Mouse (Mus musculus): ENCODE measurements at regions not wholly inside any gene's neighbourhood (a gene's known extent, or its start where the extent isn't known, plus 50 kb on each side); places are given as distances from the start of the nearest gene placed in this dataset.

DNA sequence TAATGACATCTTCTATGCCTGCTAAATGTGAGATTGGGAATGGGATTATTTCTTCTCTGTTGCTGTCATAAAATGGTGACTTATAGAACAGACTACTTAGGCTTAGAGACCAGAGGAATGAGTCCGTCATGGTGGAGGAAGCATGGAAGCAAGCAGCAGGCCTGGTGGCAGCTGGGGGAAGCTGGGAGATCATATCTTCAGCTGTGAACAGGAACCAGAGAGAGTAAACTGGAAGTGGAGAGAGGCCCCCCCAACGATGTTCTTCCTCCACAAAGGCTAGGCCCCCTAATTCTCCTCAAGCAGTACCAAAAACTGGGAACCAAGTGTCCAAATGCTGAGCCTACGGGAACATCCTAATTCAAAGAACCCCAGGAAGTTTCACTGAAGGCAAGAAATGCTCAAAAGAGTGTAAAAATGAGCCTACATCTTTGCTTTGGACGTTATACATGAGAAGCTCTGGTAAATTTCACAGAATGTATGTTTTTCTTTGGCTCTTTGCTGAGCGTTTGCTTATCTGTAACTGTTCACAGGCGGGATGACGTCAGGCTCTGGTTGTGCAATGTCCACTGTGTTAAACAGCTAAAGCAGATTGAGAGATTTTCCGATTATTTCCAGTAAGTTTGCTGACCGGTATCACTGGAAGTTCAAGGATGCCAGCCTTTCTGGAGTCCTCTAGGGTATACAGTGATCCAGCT is 102.7 kb upstream of the Slc38a2 start (continued):
- TF ChIP-seq BHLHE40 (IDR thresholded peaks at IDR 0.05; ENCODE audit: borderline replicate concordance, low read depth, low read length) (no peak), UBTF (IDR thresholded peaks at IDR 0.05; ENCODE audit: borderline replicate concordance, insufficient read depth, low read depth, low read length) (no peak)

GRCm38 (mm10) chr15:96799228-96799627 is 99.7 kb upstream of the Slc38a2 start:
- H3K79me2 ChIP-seq (ENCODE audit: control insufficient read depth, insufficient read depth, low read length, poor library complexity), result no peaks in the 10 kb centered on the region
- H3K27ac ChIP-seq (ENCODE audit: control insufficient read depth, low read depth, low read length), result no peak overlapping the region
- no peak overlapping the region for H3K4me3 ChIP-seq (ENCODE audit: control insufficient read depth in 1 of 2, insufficient read depth in 1 of 2, low read depth in 2 of 2, low read length in 2 of 2)
- no peak for DNase-seq (ENCODE audit: low read depth, low spot score)
- peaks cover 19 to 44% of the 10 kb centered on the region in 2 experiments for H3K4me1 ChIP-seq (ENCODE audit: control insufficient read depth in 1 of 2, insufficient read depth in 2 of 2, low read length in 2 of 2)
- no peak for TF ChIP-seq POLR2A (IDR thresholded peaks at IDR 0.05; ENCODE audit: control insufficient read depth in 1 of 2, insufficient read depth in 1 of 2, low read depth in 1 of 2, low read length in 2 of 2, poor library complexity in 1 of 2)
- no peak for TF ChIP-seq KAT2A (conservative IDR thresholded peaks at IDR 0.05; ENCODE audit: low read depth, low read length)
- no peak for TF ChIP-seq HCFC1 (IDR thresholded peaks at IDR 0.05; ENCODE audit: low read depth, low read length)
- no peak for TF ChIP-seq NRF1 (IDR thresholded peaks at IDR 0.05; ENCODE audit: insufficient read depth, low read depth, low read length, poor library complexity, severe bottlenecking)
- TF ChIP-seq EP300 (IDR thresholded peaks at IDR 0.05; ENCODE audit: low read depth in 1 of 2, low read length in 2 of 2), result no peak
- no peak overlapping the region for H3K9ac ChIP-seq (ENCODE audit: control insufficient read depth, low read depth, low read length, poor library complexity, severe bottlenecking)
- H3K36me3 ChIP-seq (ENCODE audit: control insufficient read depth in 1 of 2, insufficient read depth in 2 of 2, low read length in 2 of 2), result peaks cover 0 to 37% of the 10 kb centered on the region in 2 experiments; a peak in 2 of 4 replicates
- H3K27me3 ChIP-seq (ENCODE audit: control insufficient read depth in 1 of 2, insufficient read depth in 2 of 2, low read length in 2 of 2), result no peaks in the 10 kb centered on the region
- H3K9me3 ChIP-seq (replicated peaks; ENCODE audit: insufficient read depth, low read length), result no peaks in the 10 kb centered on the region

DNA sequence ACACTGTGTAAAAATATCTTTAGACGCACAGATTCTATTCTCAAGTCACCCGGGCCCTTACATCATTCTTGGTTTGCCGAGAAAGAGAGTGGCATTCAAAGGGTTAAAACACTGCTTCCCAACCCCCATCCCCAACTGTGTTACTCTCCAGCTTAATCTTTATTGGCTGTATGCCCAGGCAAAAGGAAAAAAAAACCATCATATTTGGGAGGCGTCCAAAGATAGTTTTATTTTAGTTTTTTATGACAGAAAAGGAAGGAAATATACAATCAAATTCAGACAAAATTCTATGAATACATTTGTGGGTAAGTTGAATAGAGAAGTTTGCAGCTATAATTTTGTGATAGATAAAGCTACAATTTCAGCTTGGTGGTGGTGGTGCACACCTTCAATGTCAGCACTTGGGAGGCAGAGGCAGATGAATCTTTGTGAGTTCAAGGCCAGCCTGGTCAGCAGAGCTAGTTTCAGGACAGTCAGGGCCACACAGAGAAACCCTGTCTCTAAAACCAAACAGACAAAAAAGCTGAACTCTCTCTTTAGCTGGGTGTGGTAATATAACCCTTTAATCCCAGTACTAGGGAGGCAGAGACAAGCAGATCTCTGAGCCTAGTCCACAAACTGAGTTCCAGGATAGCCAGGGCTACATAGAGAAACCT is 98.2 kb upstream of the Slc38a2 start:
- Histone ChIP-seq H3K36me3 (ENCODE audit: control insufficient read depth in 1 of 2, insufficient read depth in 2 of 2, low read length in 2 of 2) (peaks cover 0 to 36% of the 10 kb centered on the region in 2 experiments; a peak in 2 of 4 replicates), H3K4me3 (ENCODE audit: control insufficient read depth in 1 of 2, insufficient read depth in 1 of 2, low read depth in 2 of 2, low read length in 2 of 2) (no peak overlapping the region), H3K4me1 (ENCODE audit: control insufficient read depth in 1 of 2, insufficient read depth in 2 of 2, low read length in 2 of 2) (peaks cover 17 to 44% of the 10 kb centered on the region in 2 experiments), H3K27me3 (ENCODE audit: control insufficient read depth in 1 of 2, insufficient read depth in 2 of 2, low read length in 2 of 2) (no peaks in the 10 kb centered on the region), H3K9ac (ENCODE audit: control insufficient read depth, low read depth, low read length, poor library complexity, severe bottlenecking) (no peak overlapping the region), H3K79me2 (ENCODE audit: control insufficient read depth, insufficient read depth, low read length, poor library complexity) (no peaks in the 10 kb centered on the region), H3K27ac (ENCODE audit: control insufficient read depth, low read depth, low read length) (peak overlapping the region; percentile 60), H3K9me3 (replicated peaks; ENCODE audit: insufficient read depth, low read length) (no peaks in the 10 kb centered on the region)
- peak; percentile 88 for DNase-seq (ENCODE audit: low read depth, low spot score)
- 0 out of 2 replicates have a peak, but pooled peaks have one; percentile 25 for TF ChIP-seq MAX (IDR thresholded peaks at IDR 0.05; ENCODE audit: low read length)
- TF ChIP-seq HCFC1 (IDR thresholded peaks at IDR 0.05; ENCODE audit: low read depth, low read length), result peak; percentile 50; the same call in 1 of the 2 replicates
- TF ChIP-seq TCF12 (IDR thresholded peaks at IDR 0.05; ENCODE audit: low read depth, low read length), result peak; percentile 68
- peak; percentile 97 for TF ChIP-seq ZNF384 (IDR thresholded peaks at IDR 0.05; ENCODE audit: low read depth, low read length)
- TF ChIP-seq CTCF (IDR thresholded peaks at IDR 0.05 in 2 of 3, conservative IDR thresholded peaks at IDR 0.05 in 1 of 3; ENCODE audit: control insufficient read depth in 1 of 3, insufficient read depth in 1 of 3, low read depth in 2 of 3, low read length in 3 of 3, poor library complexity in 1 of 3, severe bottlenecking in 1 of 3), result no peak
- no peak for TF ChIP-seq USF1 (IDR thresholded peaks at IDR 0.05; ENCODE audit: low read depth, low read length)
- TF ChIP-seq ZKSCAN1 (IDR thresholded peaks at IDR 0.05; ENCODE audit: low read depth, low read length), result peak; percentile 57; the same call in 1 of the 2 replicates
- TF ChIP-seq USF2 (IDR thresholded peaks at IDR 0.05; ENCODE audit: borderline replicate concordance in 1 of 2, insufficient read depth in 1 of 2, low read depth in 1 of 2, low read length in 2 of 2), result no peak
- TF ChIP-seq TBP (IDR thresholded peaks at IDR 0.05; ENCODE audit: low read depth, low read length), result no peak
- TF ChIP-seq RCOR1 (IDR thresholded peaks at IDR 0.05; ENCODE audit: low read depth, low read length), result peak; percentile 80
- no peak for TF ChIP-seq UBTF (IDR thresholded peaks at IDR 0.05; ENCODE audit: borderline replicate concordance, insufficient read depth, low read depth, low read length)
- peak; percentile 66; the same call in 1 of the 2 replicates for TF ChIP-seq MAFK (IDR thresholded peaks at IDR 0.05; ENCODE audit: borderline replicate concordance, low read depth, low read length)
- TF ChIP-seq MYB (IDR thresholded peaks at IDR 0.05; ENCODE audit: low read depth, low read length), result peak; percentile 55; the same call in 1 of the 2 replicates
- no peak for TF ChIP-seq MXI1 (IDR thresholded peaks at IDR 0.05; ENCODE audit: low read depth, low read length)
- peak; percentile 71 for TF ChIP-seq GATA1 (IDR thresholded peaks at IDR 0.05; ENCODE audit: low read depth, low read length)
- peak; percentile 92 for TF ChIP-seq MEF2A (IDR thresholded peaks at IDR 0.05; ENCODE audit: extremely low read depth, insufficient replicate concordance, low read depth, low read length, poor library complexity, severe bottlenecking)
- TF ChIP-seq MYC (IDR thresholded peaks at IDR 0.05; ENCODE audit: low read depth, low read length), result peak; percentile 66; the same call in 1 of the 2 replicates
- TF ChIP-seq ELF1 (IDR thresholded peaks at IDR 0.05; ENCODE audit: low read depth, low read length), result no peak
- TF ChIP-seq CHD2 (IDR thresholded peaks at IDR 0.05; ENCODE audit: low read length), result peak; percentile 84
- TF ChIP-seq SIN3A (IDR thresholded peaks at IDR 0.05; ENCODE audit: low read length), result peak; percentile 79
- peak; percentile 95 for TF ChIP-seq ETS1 (IDR thresholded peaks at IDR 0.05; ENCODE audit: low read depth, low read length)
- TF ChIP-seq EP300 (IDR thresholded peaks at IDR 0.05; ENCODE audit: low read depth in 1 of 2, low read length in 2 of 2), result peak; percentile 89 to 91

All from MEL (cell line).